Mouse (Mus musculus) spleen, postnatal 36 days (tissue): Measurements from ENCODE around the gene Olfml3.

Experiments used
- DNase-seq, 2 experiments: peaks; one replicate each; pipeline ENCODE4 v3.0.0; 2022; ENCODE audit warnings: low spot score in 2 of 2, mixed read lengths in 1 of 2

The Olfml3 gene

GRCm38 (mm10) chr3:103739329-103739728, 1.5 kb upstream of the Olfml3 start, which contains the start of gene Gm10964:
Gene Gm10964 (plus strand): TSS chr3:103739366.
- no peak for DNase-seq

GRCm38 (mm10) chr3:103737061-103737754, 593 bp downstream of the Olfml3 start:
- DNase-seq = no peak

- DNase-seq = no peak
Observed at GRCm38 (mm10) chr3:103735776-103736600, 1.8 kb downstream of the Olfml3 start.

DNA sequence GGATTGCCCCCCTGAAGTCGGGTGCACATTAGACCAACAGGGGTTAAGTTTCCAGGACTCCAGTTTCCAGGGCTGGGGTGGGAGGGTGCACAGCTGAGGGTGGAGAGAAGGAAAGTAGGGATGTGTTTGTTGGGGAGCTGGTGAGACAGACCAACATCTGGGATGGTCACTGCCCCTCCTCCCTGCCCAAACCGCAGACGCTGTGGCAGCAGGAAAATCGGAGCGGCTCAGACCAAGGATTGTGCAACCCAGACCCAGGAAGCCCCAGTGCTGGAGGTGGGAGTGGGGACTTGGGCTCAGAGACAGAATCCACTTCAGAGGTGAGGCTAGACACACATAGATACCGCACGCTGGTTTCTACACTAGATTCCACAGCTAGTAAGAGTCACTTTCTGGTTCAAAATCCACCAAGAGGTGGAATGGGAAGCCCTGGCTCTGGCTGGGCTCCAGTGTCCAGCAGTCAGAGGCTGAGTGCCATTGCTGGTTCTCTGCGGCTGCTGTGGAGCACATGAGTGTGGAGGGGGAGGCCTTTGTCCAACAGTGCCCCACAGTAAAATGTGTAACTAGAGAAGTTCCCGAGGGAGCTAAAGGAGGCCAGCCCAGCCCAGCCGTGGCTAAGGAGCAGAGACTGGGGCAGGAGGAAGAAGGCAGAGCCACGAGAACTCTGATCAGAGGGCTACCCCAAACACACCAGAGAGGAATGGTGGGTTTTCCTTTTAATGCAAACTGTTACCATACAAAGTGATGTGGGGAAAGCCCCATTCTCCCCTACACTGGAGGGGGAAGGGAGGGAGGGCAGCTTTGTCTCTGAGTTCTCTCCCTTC, 2.9 kb downstream of the Olfml3 start:
- no peak for DNase-seq

DNA sequence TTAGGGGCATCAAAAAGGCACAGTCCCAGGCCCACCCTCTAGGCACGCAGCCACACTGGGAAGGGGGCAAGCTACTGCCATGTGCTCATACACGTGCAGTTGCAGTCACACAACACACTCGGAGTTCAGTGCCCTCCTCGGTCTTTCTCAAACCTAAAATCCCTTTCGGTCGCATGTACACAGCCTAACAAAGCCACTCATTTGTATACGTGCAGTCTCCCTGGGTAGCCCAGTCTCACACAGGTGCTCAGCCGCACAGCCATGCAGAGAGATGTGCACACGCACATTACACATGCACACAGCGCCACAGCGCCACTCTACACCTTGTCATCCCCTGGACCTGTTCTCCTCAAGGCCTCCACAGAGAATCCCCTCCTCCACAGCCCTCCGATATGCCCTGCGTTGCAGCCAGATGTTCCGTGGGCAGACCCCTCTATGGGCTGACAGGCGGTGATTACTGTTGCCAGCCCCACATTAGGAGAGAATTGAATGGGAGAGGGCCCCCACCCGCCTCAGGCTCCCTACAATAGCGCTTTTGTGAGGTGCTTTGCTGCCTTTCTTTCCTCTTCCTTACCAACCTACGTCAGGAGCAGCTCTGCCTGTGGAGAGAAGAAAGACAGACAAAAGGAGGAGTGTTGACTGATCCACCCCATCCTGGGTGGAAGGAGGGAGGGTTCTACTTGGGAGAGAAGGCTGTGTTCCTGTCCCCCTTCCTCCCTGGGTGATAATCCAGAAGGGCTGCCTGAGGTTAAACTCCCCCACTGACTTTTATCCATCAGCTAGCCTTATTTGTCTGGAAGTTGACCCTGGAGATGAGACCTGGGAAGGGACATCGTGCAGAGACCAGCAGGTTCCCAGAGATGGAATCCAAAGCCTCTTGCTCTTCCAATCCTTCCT, 3.8 kb downstream of the Olfml3 start:
- DNase-seq = no peak

DNA sequence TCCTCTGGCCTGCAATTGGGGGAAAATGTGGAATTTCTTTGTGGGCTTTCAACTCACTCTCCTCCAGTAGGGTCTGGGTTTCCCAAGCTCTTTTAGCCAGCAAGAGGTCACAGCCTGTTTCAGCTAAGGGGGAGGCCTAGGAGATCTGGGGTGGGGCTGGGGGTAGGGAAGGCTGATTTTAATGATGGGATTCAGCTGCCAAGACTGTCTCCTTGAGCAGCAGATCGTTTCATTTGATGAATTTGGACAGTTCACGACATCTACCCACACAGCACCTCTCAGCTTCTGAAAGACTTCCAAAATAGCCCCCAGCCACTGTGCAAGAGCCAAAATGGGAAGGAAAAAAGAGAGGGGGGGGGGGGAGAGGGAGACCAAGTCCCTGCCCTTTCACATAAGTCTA, 4.6 kb downstream of the Olfml3 start:
- no peak for DNase-seq

GRCm38 (mm10) chr3:103732116-103732515, 5.7 kb downstream of the Olfml3 start:
- DNase-seq = no peak

DNA sequence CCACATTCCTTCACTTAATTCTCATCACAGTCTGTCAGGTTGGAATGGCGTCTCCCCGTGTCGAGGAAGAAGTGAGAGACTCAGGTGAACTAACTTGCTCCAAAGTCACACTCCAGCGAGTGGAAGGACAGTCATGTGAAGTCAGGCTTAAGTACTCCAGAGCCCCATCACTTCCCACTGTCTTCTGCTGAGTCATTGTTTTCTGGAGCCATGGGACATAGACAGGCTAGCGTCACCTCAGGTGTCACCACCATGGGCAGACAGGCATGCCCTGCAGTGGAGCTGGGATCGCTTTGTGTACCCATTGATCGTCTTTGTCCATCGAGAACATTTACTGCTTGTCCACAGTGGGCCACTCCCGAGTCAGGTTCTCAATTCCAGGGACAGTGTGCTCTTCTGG, 8.0 kb downstream of the Olfml3 start:
- no peak for DNase-seq

- no peak for DNase-seq
Observed at GRCm38 (mm10) chr3:103727813-103728326, 9.9 kb downstream of the Olfml3 start.

- no peak for DNase-seq
Observed at GRCm38 (mm10) chr3:103726642-103727041, 11.2 kb downstream of the Olfml3 start.

GRCm38 (mm10) chr3:103724137-103724536, 13.7 kb downstream of the Olfml3 start:
- no peak for DNase-seq

DNA sequence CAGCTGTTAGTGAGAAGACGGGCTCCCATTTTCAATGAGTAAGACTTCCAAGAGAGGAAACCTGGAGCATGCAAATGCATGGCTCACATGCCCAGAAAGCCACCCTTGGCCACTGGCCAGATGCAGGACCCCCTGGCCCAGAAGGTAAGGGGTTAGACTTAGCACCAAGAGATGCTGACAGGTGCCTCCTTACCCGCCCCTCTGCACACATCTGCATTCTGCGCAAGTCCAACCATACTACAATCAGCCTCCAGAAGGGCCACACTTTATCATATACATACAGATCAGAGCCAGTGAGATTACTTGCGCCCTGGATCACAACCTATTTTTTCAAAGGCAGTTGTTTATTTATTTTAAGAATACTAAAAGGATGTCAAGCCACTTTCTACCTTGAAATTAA, 19.1 kb downstream of the Olfml3 start:
- no peak for DNase-seq

DNA sequence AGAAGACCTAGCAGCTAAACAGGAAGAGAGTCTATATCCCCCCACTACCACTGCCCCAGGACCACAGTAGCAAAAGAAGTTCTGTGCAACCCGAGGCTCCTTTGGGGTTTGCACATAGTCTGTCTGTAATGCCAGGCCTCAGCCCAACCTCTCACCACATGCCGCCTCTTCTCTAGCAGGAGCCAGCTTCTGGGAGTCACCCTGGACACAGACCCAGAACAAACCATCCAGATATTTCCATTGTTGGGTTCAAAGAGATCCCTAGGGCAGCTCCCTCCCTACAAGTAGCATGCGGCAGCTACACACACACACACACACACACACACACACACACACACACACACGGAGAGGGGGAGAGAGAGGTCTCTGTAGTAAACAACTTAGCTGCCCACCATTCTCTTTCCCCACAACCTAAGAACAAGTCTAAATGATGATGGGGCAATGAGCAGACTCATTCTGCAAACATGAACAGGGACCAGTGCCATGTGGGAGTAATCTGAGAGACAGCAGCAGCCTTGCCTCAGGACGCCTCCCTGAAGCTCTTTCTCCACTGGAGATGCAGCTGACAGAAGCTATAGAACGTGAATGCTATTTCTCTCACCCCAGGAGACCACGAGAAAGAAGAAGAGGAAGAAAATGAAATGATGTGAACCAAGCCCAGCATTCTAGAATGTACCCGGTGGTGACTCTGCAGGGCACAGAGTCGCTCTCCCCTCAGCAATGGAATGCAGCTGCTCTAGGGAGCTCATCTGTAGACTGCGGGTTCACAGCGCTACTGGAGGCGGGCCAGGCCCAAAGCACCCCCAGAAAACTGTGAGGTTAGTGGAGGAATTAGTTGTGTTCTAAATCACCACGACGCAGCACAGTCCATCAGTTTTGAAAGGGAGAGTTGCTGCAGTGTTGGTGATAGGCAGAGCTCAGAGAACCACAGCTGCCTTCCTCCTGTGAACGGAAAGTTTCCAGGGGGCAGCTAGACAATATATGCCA, 20.7 kb downstream of the Olfml3 start:
- DNase-seq = no peak

DNA sequence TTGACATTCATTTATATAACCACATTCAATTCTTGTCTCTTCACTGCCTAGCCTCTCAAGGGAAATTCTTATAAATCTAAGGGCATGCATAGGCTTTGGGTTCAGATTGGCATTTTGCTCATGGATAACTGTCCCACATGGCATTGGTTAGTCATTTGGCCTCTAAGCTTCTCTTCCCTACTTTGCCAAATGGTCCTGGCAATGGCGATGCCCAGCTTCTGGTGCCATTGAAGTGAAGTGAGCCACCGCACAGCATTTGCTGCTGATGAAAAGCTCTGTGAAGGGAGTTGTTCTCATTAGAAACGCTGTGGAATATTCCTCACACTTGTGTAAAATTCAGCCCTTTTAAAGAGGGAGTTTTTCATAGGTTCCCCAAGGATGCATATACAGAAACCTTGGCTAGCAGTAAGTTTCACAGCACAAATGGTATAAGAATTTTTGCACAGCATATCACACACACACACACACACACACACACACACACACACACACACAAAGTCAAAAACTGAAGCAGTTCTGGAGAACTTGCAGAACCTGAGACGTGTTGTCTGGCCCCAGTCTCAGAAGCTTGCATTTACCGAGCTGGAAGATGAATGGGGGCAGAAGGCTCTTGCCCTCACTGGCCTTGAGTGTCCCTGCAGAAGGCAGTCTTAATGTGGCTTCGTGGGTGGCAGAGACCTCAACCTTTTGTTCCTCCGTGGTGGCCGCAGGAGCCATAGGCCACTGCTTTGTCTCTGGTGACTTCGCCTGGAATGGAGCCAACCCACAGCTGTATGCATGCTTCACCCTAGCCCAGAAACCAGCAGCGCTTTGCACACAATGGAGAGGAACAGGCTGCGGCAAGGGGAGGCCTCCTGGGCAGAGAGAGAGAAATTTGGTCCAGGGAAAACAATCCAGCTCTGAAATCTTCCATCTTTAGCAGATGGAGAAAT, 21.8 kb downstream of the Olfml3 start:
- DNase-seq = no peak

DNA sequence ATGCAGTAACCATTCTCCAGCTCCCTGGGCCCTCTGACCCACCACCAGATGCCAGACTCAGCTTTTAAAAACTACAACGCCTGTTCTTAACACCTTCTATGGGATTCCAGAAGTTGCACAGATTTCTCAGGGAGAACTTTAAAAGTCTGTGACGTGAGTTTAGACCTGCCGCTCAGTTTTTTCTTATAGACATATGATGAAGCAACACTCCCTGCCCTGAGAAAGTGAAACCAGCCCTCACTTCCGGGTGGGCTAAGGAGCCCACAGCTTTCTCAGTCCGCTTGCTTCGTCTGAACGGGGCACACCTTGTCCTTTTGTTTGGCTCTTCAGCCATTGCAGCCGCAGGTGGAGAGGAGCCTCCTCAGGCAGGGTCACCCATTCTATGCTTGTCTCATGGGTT, 22.9 kb downstream of the Olfml3 start:
- DNase-seq = no peak

GRCm38 (mm10) chr3:103714236-103714875, 23.4 kb downstream of the Olfml3 start:
- no peak for DNase-seq

- no peak for DNase-seq
Observed at GRCm38 (mm10) chr3:103712196-103712595, 25.6 kb downstream of the Olfml3 start.

- no peak for DNase-seq
Observed at GRCm38 (mm10) chr3:103709470-103710040, 28.2 kb downstream of the Olfml3 start.
